Mouse (Mus musculus) midbrain, embryonic 11.5 days (tissue): ENCODE measurements around the gene Cdc6. TPM values are rescaled to one million over a fixed set of nuclear protein-coding genes. Genes with fewer than 3 reads are reported as not detected.
A peak's percentile ranks its signal among the peaks of the same experiment; 100 is the strongest.
"Not testable (repeated sequence)": the region's sequence is repeated elsewhere in the genome, so short reads cannot be mapped to it uniquely, and the experiment has no call there.

Experiments
- ATAC-seq: fragments of 200-750 bp; cut with Nextera tagmentation; 2 replicates; pipeline ENCODE4 v1.8.0; 2017; ENCODE audit warnings: moderate TSS enrichment, moderate library complexity; ENCODE audit not compliant: low FRiP score
- DNase-seq: peaks from one replicate; pipeline ENCODE4 v3.0.0; 2015; ENCODE audit warnings: low spot score; ENCODE audit errors: missing footprints
- H3K27ac ChIP-seq: fragments of 300-500 bp; sonication (generic); 2 replicates; pipeline ENCODE4 v1.5.1; 2014; ENCODE audit warnings: low read depth, low read length
- H3K27me3 ChIP-seq: fragments of 300-500 bp; sonication (generic); 2 replicates; pipeline ENCODE4 v1.6.1; 2014; ENCODE audit warnings: mild to moderate bottlenecking, low read length, moderate library complexity, mixed read lengths; ENCODE audit not compliant: control insufficient read depth, insufficient read depth
- H3K36me3 ChIP-seq: fragments of 300-500 bp; sonication (generic); 2 replicates; pipeline ENCODE4 v1.6.1; 2014; ENCODE audit warnings: mild to moderate bottlenecking, low read length, moderate library complexity, mixed read lengths; ENCODE audit not compliant: control insufficient read depth, insufficient read depth
- H3K4me1 ChIP-seq: fragments of 300-500 bp; sonication (generic); 2 replicates; pipeline ENCODE4 v1.6.1; 2014; ENCODE audit warnings: low read length; ENCODE audit not compliant: control insufficient read depth, insufficient read depth
- H3K4me2 ChIP-seq: fragments of 300-500 bp; sonication (generic); 2 replicates; pipeline ENCODE4 v1.6.1; 2014; ENCODE audit warnings: mild to moderate bottlenecking, moderate library complexity
- H3K4me3 ChIP-seq: fragments of 300-500 bp; sonication (generic); 2 replicates; pipeline ENCODE4 v1.5.1; 2014; ENCODE audit warnings: low read depth, low read length
- H3K9ac ChIP-seq: fragments of 300-500 bp; sonication (generic); 2 replicates; pipeline ENCODE4 v1.6.1; 2014; ENCODE audit warnings: low read length
- H3K9me3 ChIP-seq: fragments of 300-500 bp; sonication (generic); 2 replicates; pipeline ENCODE4 v1.6.1; 2016; ENCODE audit warnings: low read length; ENCODE audit not compliant: control insufficient read depth
- WGBS: fragments of 180-500 bp; shearing (Covaris S2); extraction: QIAGEN DNeasy Blood & Tissue Kit; methylation state at CpG from one replicate; pipeline ENCODE4 v1.1.7; 2014; 5-methylcytosine and 5-hydroxymethylcytosine counted together
- polyA plus RNA-seq: library from polyadenylated mRNA; unstranded; fragments of >200 nt; fragmentation: Nextera tagmentation; extraction: Ambion mirVana; gene quantifications from 2 replicates; pipeline ENCODE4 v1.2.1, GENCODE M21; 2014

Cdc6 gene
- polyA plus RNA-seq, 1 experiment from 2014 or later: 45.0 TPM

DNA sequence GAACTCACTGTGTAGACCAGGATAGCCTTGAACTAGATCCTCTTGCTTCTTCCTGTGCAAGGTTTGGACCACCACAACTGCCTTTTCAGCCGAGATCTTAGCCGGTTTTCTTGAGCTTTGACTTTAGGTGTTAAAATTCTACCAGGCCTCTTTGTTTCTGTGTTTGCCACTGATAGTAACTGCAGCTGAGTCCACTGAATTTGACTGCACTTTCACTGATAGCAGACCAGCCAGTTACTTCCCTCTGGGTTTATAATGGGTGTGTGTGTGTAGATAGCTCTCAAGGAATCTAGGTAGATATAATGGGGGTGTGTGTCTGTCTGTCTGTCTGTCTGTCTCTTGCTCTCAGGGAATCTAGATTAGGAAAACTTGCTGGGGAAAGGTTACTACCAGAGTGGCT, 3.0 kb upstream of the Cdc6 start:
- no peak for DNase-seq
- Histone ChIP-seq H3K36me3 (peaks cover 10% of the 10 kb centered on the region), H3K4me3 (no peak overlapping the region), H3K9ac (no peak overlapping the region), H3K4me1 (peaks cover 32% of the 10 kb centered on the region), H3K9me3 (no peaks in the 10 kb centered on the region), H3K4me2 (no peak overlapping the region), H3K27ac (no peak overlapping the region), H3K27me3 (no peaks in the 10 kb centered on the region)
- no peak for ATAC-seq
- 89% methylated on average over 2 of the region's 2 CpGs for WGBS

DNA sequence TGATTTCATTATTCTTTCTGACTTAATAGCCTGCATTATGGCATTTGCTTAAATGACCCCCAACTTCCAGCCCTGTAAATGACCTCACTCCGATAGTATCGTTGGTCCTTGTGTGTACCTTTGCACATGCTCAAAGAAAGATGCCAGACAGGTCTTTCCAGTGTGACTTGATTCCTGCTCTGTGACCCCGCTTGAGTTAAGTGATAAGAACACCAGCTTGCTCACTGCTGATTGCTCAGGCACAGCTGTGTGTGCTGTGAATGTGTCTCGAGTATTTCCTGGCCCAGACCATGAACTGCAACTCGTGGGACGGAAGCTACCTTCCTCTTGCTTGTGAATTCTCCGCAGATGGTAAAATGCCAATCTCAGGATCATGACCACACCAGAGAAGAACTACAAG, 2.6 kb upstream of the Cdc6 start:
- Histone ChIP-seq H3K9ac (no peak overlapping the region), H3K4me2 (no peak overlapping the region), H3K36me3 (peaks cover 7% of the 10 kb centered on the region), H3K4me1 (peaks cover 32% of the 10 kb centered on the region), H3K27me3 (no peaks in the 10 kb centered on the region), H3K4me3 (no peak overlapping the region), H3K9me3 (no peaks in the 10 kb centered on the region), H3K27ac (no peak overlapping the region)
- ATAC-seq (no peak), DNase-seq (no peak)
- WGBS: 90% methylated on average over 7 of the region's 7 CpGs

DNA sequence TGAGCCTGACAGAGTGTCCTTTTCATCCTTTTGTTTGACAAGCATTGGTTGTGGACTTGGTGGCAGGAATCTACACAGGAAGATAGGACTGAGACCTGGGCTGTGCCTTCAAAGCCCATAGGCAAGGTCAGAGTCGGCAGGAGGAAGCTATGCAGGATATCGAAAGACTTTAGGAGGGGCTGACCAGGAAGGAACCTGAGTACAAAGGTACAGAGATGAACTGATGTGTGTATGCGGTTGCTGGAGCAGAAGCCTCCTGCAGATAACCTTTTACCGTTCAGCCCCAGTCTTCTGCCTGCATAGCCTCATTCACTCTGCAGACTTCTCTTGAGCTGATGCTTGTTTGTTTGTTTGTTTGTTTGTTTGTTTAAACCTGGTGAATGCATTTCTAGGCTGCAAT, 2.0 kb upstream of the Cdc6 start:
- Histone ChIP-seq H3K9me3 (no peaks in the 10 kb centered on the region), H3K36me3 (peaks cover 5% of the 10 kb centered on the region), H3K4me2 (no peak overlapping the region), H3K27me3 (no peaks in the 10 kb centered on the region), H3K4me1 (peaks cover 32% of the 10 kb centered on the region), H3K9ac (no peak overlapping the region), H3K27ac (no peak overlapping the region), H3K4me3 (no peak overlapping the region)
- 93% methylated on average over 4 of the region's 4 CpGs for WGBS
- DNase-seq (no peak), ATAC-seq (no peak)

- no peak overlapping the region for H3K9ac ChIP-seq
These were observed 551 bp upstream of the Cdc6 start for GRCm38 (mm10) chr11:98907063-98907436.

GRCm38 (mm10) chr11:98909654-98910053, 2.1 kb downstream of the Cdc6 start:
- no peaks in the 10 kb centered on the region for H3K9me3 ChIP-seq
- WGBS: 61% methylated on average over 6 of the region's 6 CpGs
- ATAC-seq (no peak), DNase-seq (no peak)
- H3K4me3 ChIP-seq: peak overlapping the region; percentile 53; the same call in 1 of the 2 replicates
- no peaks in the 10 kb centered on the region for H3K27me3 ChIP-seq
- H3K4me1 ChIP-seq: peaks cover 21% of the 10 kb centered on the region
- no peak overlapping the region for H3K27ac ChIP-seq
- H3K4me2 ChIP-seq: peak overlapping the region; percentile 91; the same call in 1 of the 2 replicates
- peaks cover 20% of the 10 kb centered on the region for H3K36me3 ChIP-seq
- H3K9ac ChIP-seq: 0 out of 2 replicates have a peak overlapping the region, but pooled peaks have one; percentile 14

More at GRCm38 (mm10) chr11:98907063-98907436, 551 bp upstream of the Cdc6 start:
- H3K36me3 ChIP-seq: peaks cover 7% of the 10 kb centered on the region
- DNase-seq (no peak), ATAC-seq (no peak)
- no peaks in the 10 kb centered on the region for H3K27me3 ChIP-seq
- H3K4me3 ChIP-seq: peak overlapping the region; percentile 14; the same call in 1 of the 2 replicates
- H3K27ac ChIP-seq: no peak overlapping the region
- peak overlapping the region; percentile 42 for H3K4me2 ChIP-seq
- no peaks in the 10 kb centered on the region for H3K9me3 ChIP-seq
- H3K4me1 ChIP-seq: peaks cover 31% of the 10 kb centered on the region
- 59% methylated on average over 5 of the region's 5 CpGs for WGBS

DNA sequence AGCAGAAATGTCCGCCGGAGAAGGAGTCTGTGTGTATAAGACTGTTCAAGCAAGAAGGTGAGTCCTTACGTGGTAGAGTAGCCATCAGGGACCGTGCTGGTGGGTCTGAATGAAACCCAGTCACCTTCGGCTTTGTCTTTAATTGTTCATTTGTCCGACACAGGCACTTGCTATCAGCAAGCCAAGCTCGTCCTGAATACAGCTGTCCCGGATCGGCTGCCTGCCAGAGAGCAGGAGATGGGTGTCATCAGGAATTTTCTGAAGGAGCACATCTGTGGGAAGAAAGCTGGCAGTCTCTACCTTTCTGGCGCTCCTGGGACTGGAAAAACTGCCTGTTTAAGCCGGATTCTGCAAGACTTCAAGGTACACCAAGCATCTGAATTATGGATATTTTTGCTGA, 2.8 kb downstream of the Cdc6 start:
- H3K4me3 ChIP-seq: no peak overlapping the region

DNA sequence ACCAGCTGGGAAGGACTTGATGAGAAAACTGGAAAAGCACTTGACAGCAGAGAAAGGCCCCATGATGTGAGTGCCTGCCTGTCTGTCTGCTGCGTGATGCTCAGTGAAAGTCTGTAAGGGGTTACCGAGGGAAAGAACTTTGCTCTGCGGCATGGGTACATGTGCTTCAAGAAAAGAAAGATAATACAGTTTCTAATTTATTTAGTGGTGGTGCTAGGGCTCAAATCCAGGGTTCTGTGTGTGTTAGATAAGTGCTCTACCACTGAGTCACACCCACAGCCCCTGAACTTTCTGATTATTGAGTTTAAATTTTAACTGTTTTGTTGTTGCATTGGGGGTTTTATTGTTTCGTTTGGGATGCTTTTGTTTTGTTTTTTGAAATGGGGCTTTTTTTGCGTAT, 3.9 kb downstream of the Cdc6 start:
- whole genome bisulfite sequencing: 89% methylated on average over 5 of the region's 5 CpGs
- H3K27me3 ChIP-seq: no peaks in the 10 kb centered on the region
- no peak overlapping the region for H3K9ac ChIP-seq
- H3K4me1 ChIP-seq: peaks cover 21% of the 10 kb centered on the region
- H3K4me3 ChIP-seq: no peak overlapping the region
- H3K27ac ChIP-seq: no peak overlapping the region
- no peak for DNase-seq
- no peaks in the 10 kb centered on the region for H3K9me3 ChIP-seq
- no peak for ATAC-seq
- H3K36me3 ChIP-seq: peaks cover 20% of the 10 kb centered on the region
- no peak overlapping the region for H3K4me2 ChIP-seq

More for the DNA sequence above, 2.8 kb downstream of the Cdc6 start:
- 96% methylated on average over 11 of the region's 11 CpGs for WGBS
- Histone ChIP-seq H3K27ac (no peak overlapping the region), H3K9me3 (no peaks in the 10 kb centered on the region), H3K27me3 (no peaks in the 10 kb centered on the region), H3K9ac (no peak overlapping the region), H3K4me2 (no peak overlapping the region), H3K4me1 (peaks cover 21% of the 10 kb centered on the region), H3K36me3 (peaks cover 20% of the 10 kb centered on the region)
- ATAC-seq (no peak), DNase-seq (no peak)

DNA sequence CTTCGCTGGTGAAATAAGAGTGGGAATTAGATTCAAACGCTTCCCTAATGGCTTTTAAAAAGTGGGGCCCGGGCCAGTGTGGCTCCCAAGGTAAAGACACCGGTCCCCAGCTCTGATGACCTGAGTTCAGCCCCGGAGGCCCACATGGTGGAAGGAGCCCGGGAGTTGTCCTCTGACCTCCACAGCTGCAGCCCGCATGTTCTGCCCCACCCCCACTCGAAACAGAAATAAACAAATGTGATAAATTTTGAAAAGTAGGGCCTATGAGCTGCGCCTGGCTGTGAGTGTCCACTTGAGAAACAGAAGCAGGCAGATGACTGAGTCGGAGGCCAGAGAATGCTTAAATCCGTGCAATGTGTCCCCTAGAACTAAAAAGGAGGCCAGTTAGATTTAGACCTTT, 6.6 kb downstream of the Cdc6 start:
- Histone ChIP-seq H3K4me1 (peaks cover 4% of the 10 kb centered on the region), H3K27ac (no peak overlapping the region), H3K27me3 (no peaks in the 10 kb centered on the region), H3K9ac (no peak overlapping the region), H3K4me3 (no peak overlapping the region), H3K4me2 (no peak overlapping the region), H3K36me3 (peaks cover 20% of the 10 kb centered on the region), H3K9me3 (no peaks in the 10 kb centered on the region)
- DNase-seq (no peak), ATAC-seq (no peak)
- WGBS: 85% methylated on average over 11 of the region's 11 CpGs

- not testable (repeated sequence) for H3K4me1 ChIP-seq, H3K4me2 ChIP-seq, H3K4me3 ChIP-seq, H3K27ac ChIP-seq, H3K27me3 ChIP-seq, DNase-seq, ATAC-seq, H3K9ac ChIP-seq, H3K9me3 ChIP-seq
- 95% methylated on average over 3 of the region's 3 CpGs for WGBS
- peaks cover 19% of the 10 kb centered on the region; the same call in 1 of the 2 replicates for H3K36me3 ChIP-seq
These were observed 8.8 kb downstream of the Cdc6 start for GRCm38 (mm10) chr11:98916376-98916775.
